Mouse (Mus musculus): ENCODE measurements at regions not wholly inside any gene's neighbourhood (a gene's known extent, or its start where the extent isn't known, plus 50 kb on each side); places are given as distances from the start of the nearest gene placed in this dataset.

- TF ChIP-seq CTCF (conservative IDR thresholded peaks at IDR 0.05; ENCODE audit: insufficient read depth, insufficient read length, low read depth, low read length) (no peak), POLR2A (IDR thresholded peaks at IDR 0.05; ENCODE audit: low read depth, low read length) (no peak)
Observed at GRCm38 (mm10) chr13:52741371-52741770, 158.4 kb downstream of the Syk start.
